Mouse (Mus musculus): Measurements from ENCODE around the gene Cspg4.
"Not testable (repeated sequence)": the region's sequence is repeated elsewhere in the genome, so short reads cannot be mapped to it uniquely, and the experiment has no call there.

Gene Cspg4

DNA sequence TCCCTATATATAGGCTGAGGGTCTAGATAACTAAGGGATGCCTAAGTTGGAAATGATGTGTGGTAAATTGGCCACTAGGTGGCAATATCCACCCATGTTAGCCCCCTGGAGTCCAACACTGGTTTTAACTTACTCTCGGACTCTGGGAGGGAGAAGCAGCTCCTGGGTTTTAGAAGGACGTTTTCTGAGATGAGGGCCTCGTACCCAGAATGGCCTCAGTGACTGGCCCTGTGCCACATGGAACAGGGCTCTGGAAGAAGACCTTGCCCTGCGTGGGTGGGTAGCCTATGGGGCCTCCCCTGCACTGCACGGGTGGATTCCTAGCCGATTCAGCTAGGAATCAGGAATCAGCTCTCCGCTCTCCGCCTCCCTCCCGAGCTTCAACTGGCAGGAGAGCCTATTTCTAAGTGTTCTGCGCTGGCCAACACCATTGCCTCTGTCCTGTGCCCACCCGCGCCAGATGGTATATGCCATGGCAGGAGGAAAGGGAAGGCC is 26.7 kb downstream of the Cspg4 start:
- DNase-seq (ENCODE audit: low spot score): peak; percentile 95

- DNase-seq (ENCODE audit: low spot score): no peak
Measured at GRCm38 (mm10) chr9:56892111-56892510, 27.3 kb downstream of the Cspg4 start.

- DNase-seq (ENCODE audit: low spot score): peak; percentile 5
Measured at GRCm38 (mm10) chr9:56893313-56893712, 28.5 kb downstream of the Cspg4 start.

DNA sequence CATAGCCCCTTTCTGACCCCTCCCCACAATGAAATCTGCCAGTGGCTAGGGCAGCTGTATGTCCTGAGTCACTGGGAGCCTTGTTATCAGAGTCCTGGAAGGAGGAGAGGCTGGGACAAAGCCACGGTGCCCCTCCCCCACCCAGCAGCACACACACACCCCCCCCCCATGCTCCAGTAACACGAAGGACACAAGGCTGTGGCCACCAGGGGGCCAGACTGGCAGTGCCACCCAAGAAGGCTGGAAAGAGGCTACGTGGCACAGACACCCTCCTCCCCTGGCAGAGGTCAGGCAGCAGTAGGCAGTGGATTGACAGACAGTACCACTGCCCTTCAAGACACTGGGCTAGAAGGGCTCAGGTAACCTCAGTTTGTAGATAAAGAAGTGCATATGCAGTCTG is 29.2 kb downstream of the Cspg4 start:
- peak; percentile 76 for DNase-seq (ENCODE audit: low spot score)

DNA sequence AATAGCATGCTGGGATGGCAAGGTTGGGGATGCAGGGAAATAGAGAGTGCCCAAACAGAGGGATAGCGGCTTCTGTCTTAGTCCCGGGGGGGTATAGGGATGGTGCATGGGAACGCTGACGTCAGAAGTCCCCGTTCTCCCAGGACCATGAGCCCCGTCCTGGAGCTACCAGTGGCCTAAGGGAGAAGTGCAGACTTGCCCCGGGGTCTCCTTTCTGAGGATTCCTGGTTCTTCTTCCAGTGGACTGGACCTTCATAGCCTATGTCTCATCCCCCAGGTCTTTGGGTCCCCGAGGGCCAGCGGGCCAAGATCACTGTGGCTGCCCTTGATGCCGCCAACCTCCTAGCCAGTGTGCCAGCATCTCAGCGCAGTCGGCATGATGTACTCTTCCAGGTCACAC is 31.9 kb downstream of the Cspg4 start:
- DNase-seq (ENCODE audit: low spot score): no peak

GRCm38 (mm10) chr9:56899409-56899808 is 34.6 kb downstream of the Cspg4 start:
- DNase-seq (ENCODE audit: low spot score): no peak

- no peak for DNase-seq (ENCODE audit: low spot score)
Measured at GRCm38 (mm10) chr9:56900060-56900459, 35.2 kb downstream of the Cspg4 start.

- DNase-seq (ENCODE audit: low spot score): no peak
Measured at GRCm38 (mm10) chr9:56900571-56900970, 35.7 kb downstream of the Cspg4 start.

DNA sequence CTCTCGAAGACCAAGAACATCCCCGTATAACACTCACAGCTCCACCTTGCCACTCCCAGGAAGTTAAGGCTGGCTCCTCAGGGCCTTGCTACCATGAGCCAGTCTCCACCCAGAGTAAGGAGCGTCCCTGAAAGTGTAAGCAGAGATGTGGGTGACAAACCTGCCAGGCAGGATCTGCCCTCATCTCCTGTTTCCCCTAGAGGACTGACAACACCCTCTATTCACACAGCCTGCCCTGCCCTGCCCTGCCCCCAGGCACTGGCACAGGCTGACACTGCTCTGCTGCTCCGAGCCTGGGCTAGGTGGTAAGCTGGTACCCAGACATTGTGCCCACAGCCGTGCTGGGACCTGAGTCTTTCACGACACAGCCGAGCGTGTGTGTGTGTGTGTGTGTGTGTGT is 36.4 kb downstream of the Cspg4 start:
- DNase-seq (ENCODE audit: low spot score): no peak

- DNase-seq (ENCODE audit: low spot score): no peak
Measured at GRCm38 (mm10) chr9:56903662-56904061, 38.8 kb downstream of the Cspg4 start.

- DNase-seq (ENCODE audit: low spot score): no peak
Measured at GRCm38 (mm10) chr9:56907549-56907948, 42.7 kb downstream of the Cspg4 start.

DNA sequence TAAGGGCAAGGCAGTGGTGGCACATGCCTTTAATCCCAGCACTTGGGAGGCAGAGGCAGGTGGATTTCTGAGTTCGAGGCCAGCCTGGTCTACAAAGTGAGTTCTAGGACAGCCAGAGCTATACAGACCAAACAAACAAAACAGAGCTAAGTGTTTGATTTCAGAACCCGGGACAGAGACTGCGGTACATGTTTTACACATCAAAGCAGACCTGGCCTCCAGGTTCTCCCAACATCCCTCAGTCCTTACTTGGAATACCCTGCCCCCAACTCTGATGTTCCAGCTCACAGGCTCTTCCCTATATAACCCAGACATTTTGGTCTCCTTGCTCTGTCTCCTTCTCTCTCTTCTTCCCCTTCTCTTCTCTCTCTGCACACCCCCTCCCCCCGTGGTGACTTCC is 45.2 kb downstream of the Cspg4 start:
- DNase-seq (ENCODE audit: low spot score): not testable (repeated sequence)

- DNase-seq (ENCODE audit: low spot score): no peak
Measured at GRCm38 (mm10) chr9:56911017-56911416, 46.2 kb downstream of the Cspg4 start.

GRCm38 (mm10) chr9:56913991-56914390 is 49.2 kb downstream of the Cspg4 start:
- DNase-seq (ENCODE audit: low spot score): no peak

GRCm38 (mm10) chr9:56915116-56915515 is 50.3 kb downstream of the Cspg4 start:
- DNase-seq (ENCODE audit: low spot score): no peak

GRCm38 (mm10) chr9:56915695-56916410 is 51.0 kb downstream of the Cspg4 start:
- no peak for DNase-seq (ENCODE audit: low spot score)

GRCm38 (mm10) chr9:56917131-56917530 is 52.3 kb downstream of the Cspg4 start:
- no peak for DNase-seq (ENCODE audit: low spot score)

GRCm38 (mm10) chr9:56918466-56918865 is 53.6 kb downstream of the Cspg4 start:
- DNase-seq (ENCODE audit: low spot score): no peak

DNA sequence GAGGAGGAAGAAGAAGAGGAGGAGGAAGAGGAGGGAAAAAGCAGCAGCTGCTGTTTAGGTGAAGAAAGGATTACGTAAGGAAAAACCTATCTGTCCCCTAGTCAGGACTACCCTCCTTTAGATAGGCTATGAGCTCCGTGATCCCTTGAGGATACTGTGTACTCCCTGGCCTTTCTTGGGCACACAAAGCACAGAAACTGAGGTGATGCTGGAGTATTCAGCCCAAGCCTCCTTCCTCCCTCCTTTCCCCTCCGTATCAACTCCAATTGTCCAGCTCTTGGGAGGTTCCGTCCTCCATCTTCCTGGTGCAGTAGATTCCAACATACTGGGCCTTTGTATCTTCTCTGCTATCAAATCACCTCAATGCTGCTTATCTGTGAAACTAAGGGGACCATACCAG is 57.9 kb downstream of the Cspg4 start:
- DNase-seq (ENCODE audit: low spot score): no peak

DNA sequence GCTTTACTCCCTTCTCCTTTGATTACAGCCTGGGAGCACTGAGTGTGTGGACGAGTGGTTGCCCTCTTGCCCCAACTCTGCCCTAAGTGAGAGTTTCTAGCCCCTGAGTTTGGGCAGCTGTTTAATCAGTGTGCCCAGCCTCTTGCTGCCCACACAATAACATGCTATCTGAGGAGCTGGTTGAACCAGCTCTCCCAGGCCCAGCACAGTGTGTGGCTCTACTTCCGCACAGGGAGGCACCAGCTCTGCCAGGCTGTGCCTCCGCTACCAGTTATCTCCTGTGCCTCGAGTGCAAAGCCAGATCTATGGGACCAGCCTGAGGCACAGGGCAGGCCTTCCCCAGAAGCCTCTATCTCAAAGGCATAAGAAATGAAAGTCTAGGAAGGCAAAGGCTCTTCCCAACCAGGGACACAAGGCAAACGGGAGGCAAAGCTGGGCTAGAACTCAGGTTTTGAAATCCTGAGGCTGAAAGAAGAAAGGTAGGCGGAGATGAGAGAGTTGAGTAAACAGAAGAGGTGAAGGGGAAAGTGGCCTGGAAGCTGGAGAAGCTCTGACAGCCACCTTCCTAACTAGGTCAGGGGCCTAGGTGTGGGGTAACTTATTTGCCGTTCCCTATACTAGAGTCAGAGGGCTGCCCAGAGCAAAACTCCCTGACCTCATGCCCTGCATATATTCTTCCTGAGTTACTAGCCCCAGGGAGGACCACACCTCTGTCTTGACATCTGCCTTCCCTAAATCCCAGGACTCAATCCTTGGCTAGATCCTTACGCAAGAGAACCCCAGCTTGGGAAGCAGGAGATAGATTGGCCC is 59.2 kb downstream of the Cspg4 start:
- no peak for DNase-seq (ENCODE audit: low spot score)

DNA sequence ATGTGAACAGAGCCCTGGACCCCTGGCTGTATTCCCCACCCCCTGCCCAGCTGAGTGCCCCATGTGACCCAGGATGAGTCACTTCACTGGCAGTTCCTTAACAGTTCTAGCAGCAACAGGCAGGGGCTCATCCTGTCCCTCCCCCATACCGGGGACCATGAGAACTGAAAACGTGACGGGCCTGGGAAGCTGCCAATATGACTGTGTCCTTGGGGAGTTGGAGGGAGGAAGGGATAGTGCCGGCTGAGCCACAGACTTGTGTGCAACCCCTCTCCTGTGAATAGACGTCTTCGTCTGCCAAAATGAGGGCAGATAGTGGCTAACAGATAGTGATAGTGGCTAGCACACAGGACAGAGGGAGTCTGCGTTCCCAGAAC is 59.8 kb downstream of the Cspg4 start:
- peak; percentile 47 for DNase-seq (ENCODE audit: low spot score)

- DNase-seq (ENCODE audit: low spot score): no peak
Measured at GRCm38 (mm10) chr9:56925291-56926024, 60.6 kb downstream of the Cspg4 start.

DNA sequence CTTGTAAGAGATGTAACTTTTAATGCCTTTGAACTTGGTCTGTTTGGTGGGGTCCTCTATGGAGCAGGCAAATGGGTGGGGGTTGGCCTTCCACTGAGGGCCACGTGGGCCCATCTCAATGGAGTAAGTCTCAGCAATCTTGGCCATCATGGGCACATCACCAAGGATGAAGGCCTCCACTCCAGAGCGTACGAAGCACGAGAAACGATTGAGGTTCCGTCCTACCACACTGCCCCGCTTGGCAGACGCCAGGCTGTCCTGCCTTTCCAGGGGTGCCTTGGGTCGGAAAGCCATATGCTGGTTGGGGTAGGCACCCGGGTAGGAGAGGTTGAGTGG is 61.2 kb downstream of the Cspg4 start:
- no peak for DNase-seq (ENCODE audit: low spot score)
